ENCODE assay signal across 8 mouse cellular contexts in genomic region chr1:170866992-170867690, GRCm38 (mm10). TPM values are rescaled to one million over a fixed set of nuclear protein-coding genes. Genes with fewer than 3 reads are reported as not detected.
DNase-seq lines count a peak whose midpoint lies in the region; ATAC-seq and TF ChIP-seq lines count a peak whose summit lies in the region.

No protein-coding gene starts in this region.

- TF ChIP-seq EP300 in ES-Bruce4 (IDR thresholded peaks at IDR 0.05; ENCODE audit: insufficient read depth, low read depth, low read length) = no peak

- peak overlapping the region; percentile 77 for H3K27ac ChIP-seq in kidney, embryonic 15.5 days
- no peak overlapping the region for H3K27ac ChIP-seq in ES-Bruce4 (ENCODE audit: insufficient read depth, low read length)
- H3K27ac ChIP-seq in embryonic facial prominence, embryonic 12.5 days = peak overlapping the region; percentile 73
- H3K27ac ChIP-seq in hindbrain, embryonic 11.5 days (ENCODE audit: low read depth, low read length) = 0 out of 2 replicates have a peak overlapping the region, but pooled peaks have one; percentile 30

- peaks cover 14% of the 10 kb centered on the region for H3K4me1 ChIP-seq in kidney, embryonic 15.5 days
- no peaks in the 10 kb centered on the region for H3K4me1 ChIP-seq in ES-Bruce4 (ENCODE audit: control insufficient read depth, insufficient read depth, low read length)
- H3K4me1 ChIP-seq in embryonic facial prominence, embryonic 12.5 days = peaks cover 6% of the 10 kb centered on the region; the same call in 1 of the 2 replicates
- H3K4me1 ChIP-seq in hindbrain, embryonic 11.5 days (replicated peaks; ENCODE audit: control insufficient read depth, insufficient read depth, low read length) = no peaks in the 10 kb centered on the region
- H3K4me1 ChIP-seq in lung, adult 2 months (ENCODE audit: control insufficient read depth, insufficient read depth, low read length) = peaks cover 8% of the 10 kb centered on the region

- DNase-seq in kidney, adult 11 months = no peak
- peak; percentile 31 for DNase-seq in hindbrain, embryonic 11.5 days (ENCODE audit: low spot score)
- DNase-seq in lung, adult 2 months = no peak
- DNase-seq in Muller cell, postnatal 12 days (ENCODE audit: inconsistent ontology term) = no peak

- WGBS in kidney, embryonic 15.5 days = 2% methylated on average over 30 of the region's 30 CpGs
- 4% methylated on average over 30 of the region's 30 CpGs for WGBS in embryonic facial prominence, embryonic 12.5 days
- WGBS in hindbrain, embryonic 11.5 days = 2% methylated on average over 30 of the region's 30 CpGs
- under 1% methylated on average over 30 of the region's 30 CpGs for WGBS in lung, adult 2 months

- peak overlapping the region; percentile 68 for H3K9ac ChIP-seq in kidney, embryonic 15.5 days
- H3K9ac ChIP-seq in ES-Bruce4 (ENCODE audit: low read depth, poor library complexity, severe bottlenecking) = peak overlapping the region; percentile 76
- peak overlapping the region; percentile 75 for H3K9ac ChIP-seq in embryonic facial prominence, embryonic 12.5 days
- H3K9ac ChIP-seq in hindbrain, embryonic 11.5 days (ENCODE audit: low read depth, low read length) = peak overlapping the region; percentile 78

- peak overlapping the region; percentile 85 for H3K4me3 ChIP-seq in kidney, embryonic 15.5 days (replicated peaks)
- peak overlapping the region; percentile 98 for H3K4me3 ChIP-seq in ES-Bruce4 (ENCODE audit: low read depth, low read length)
- peak overlapping the region; percentile 93 for H3K4me3 ChIP-seq in embryonic facial prominence, embryonic 12.5 days
- H3K4me3 ChIP-seq in hindbrain, embryonic 11.5 days (ENCODE audit: low read depth, low read length) = peak overlapping the region; percentile 82
- peak overlapping the region; percentile 97 for H3K4me3 ChIP-seq in lung, adult 2 months (replicated peaks; ENCODE audit: extremely low read depth, low read depth, low read length)

- peak overlapping the region; percentile 62 for H3K4me2 ChIP-seq in kidney, embryonic 15.5 days
- H3K4me2 ChIP-seq in embryonic facial prominence, embryonic 12.5 days (replicated peaks) = peak overlapping the region; percentile 84
- H3K4me2 ChIP-seq in hindbrain, embryonic 11.5 days (replicated peaks; ENCODE audit: low read depth, low read length) = peak overlapping the region; percentile 64

- no peaks in the 10 kb centered on the region for H3K27me3 ChIP-seq in kidney, embryonic 15.5 days
- H3K27me3 ChIP-seq in ES-Bruce4 (ENCODE audit: control insufficient read depth, insufficient read depth, low read length, poor library complexity, severe bottlenecking) = no peaks in the 10 kb centered on the region
- no peaks in the 10 kb centered on the region for H3K27me3 ChIP-seq in embryonic facial prominence, embryonic 12.5 days
- H3K27me3 ChIP-seq in hindbrain, embryonic 11.5 days (ENCODE audit: control insufficient read depth, insufficient read depth, low read length) = no peaks in the 10 kb centered on the region

- peaks cover 9% of the 10 kb centered on the region; the same call in 1 of the 2 replicates for H3K36me3 ChIP-seq in kidney, embryonic 15.5 days
- no peaks in the 10 kb centered on the region for H3K36me3 ChIP-seq in ES-Bruce4 (ENCODE audit: control insufficient read depth, insufficient read depth, low read length, poor library complexity, severe bottlenecking)
- peaks cover 7% of the 10 kb centered on the region; the same call in 1 of the 2 replicates for H3K36me3 ChIP-seq in embryonic facial prominence, embryonic 12.5 days
- no peaks in the 10 kb centered on the region for H3K36me3 ChIP-seq in hindbrain, embryonic 11.5 days (ENCODE audit: control insufficient read depth, insufficient read depth, low read length)

- no peak for TF ChIP-seq CTCF in ES-Bruce4 (IDR thresholded peaks at IDR 0.05; ENCODE audit: low read depth, low read length)
- no peak for TF ChIP-seq CTCF in lung, adult 2 months (IDR thresholded peaks at IDR 0.05; ENCODE audit: insufficient read depth, low read length)

- TF ChIP-seq POLR2A in ES-Bruce4 (IDR thresholded peaks at IDR 0.05; ENCODE audit: insufficient read depth, low read length) = no peak
- TF ChIP-seq POLR2A in lung, adult 2 months (IDR thresholded peaks at IDR 0.05; ENCODE audit: borderline replicate concordance, extremely low read depth, low read depth, low read length) = no peak

- no peaks in the 10 kb centered on the region for H3K9me3 ChIP-seq in kidney, embryonic 15.5 days (replicated peaks)
- H3K9me3 ChIP-seq in ES-Bruce4 (replicated peaks; ENCODE audit: control insufficient read depth, insufficient read depth, low read length, poor library complexity, severe bottlenecking) = no peaks in the 10 kb centered on the region
- no peaks in the 10 kb centered on the region for H3K9me3 ChIP-seq in embryonic facial prominence, embryonic 12.5 days
- H3K9me3 ChIP-seq in hindbrain, embryonic 11.5 days (ENCODE audit: control insufficient read depth, low read length) = no peaks in the 10 kb centered on the region

- ATAC-seq in kidney, embryonic 15.5 days (replicated peaks; ENCODE audit: low FRiP score) = peak; percentile 61
- ATAC-seq in embryonic facial prominence, embryonic 12.5 days (ENCODE audit: insufficient number of reproducible peaks, insufficient read depth, low FRiP score, low TSS enrichment) = peak; percentile 30; the same call in 1 of the 2 replicates
- peak; percentile 77 for ATAC-seq in hindbrain, embryonic 11.5 days (ENCODE audit: low FRiP score)
- peak; percentile 10; the same call in 1 of the 2 replicates for ATAC-seq in neutrophil, adult 5-6 weeks (ENCODE audit: extremely low read depth, insufficient number of reproducible peaks, low FRiP score, poor library complexity, severe bottlenecking)

RNA-seq across cellular contexts. Expression of gene Atf6, which starts 0.4 kb away (rescaled TPM):
- polyA plus RNA-seq in kidney, embryonic 15.5 days (2015; fragmentation: Nextera tagmentation; extraction: Ambion mirVana) = 9.1 and 9.2 TPM in 2 replicates
- polyA plus RNA-seq in ES-Bruce4 (2011; ENCODE audit: insufficient read depth, insufficient read length, low read depth, missing spikeins) = 23.7 and 24.1 TPM in 2 replicates
- polyA plus RNA-seq in embryonic facial prominence, embryonic 12.5 days (2016; fragmentation: Nextera tagmentation; extraction: Ambion mirVana) = 9.1 TPM in 2 replicates
- polyA plus RNA-seq in hindbrain, embryonic 11.5 days (2014; fragmentation: Nextera tagmentation; extraction: Ambion mirVana) = 10.2 TPM in 2 replicates
- polyA plus RNA-seq in lung, adult 2 months (2012; rRNA removed) = 13.2 and 18.8 TPM in 2 replicates
- 46.3 and 47.7 TPM in 2 replicates for total RNA-seq in neutrophil, adult 5-6 weeks (2017)

RNA-seq across cellular contexts. Expression of gene Gm26620, which starts 17.7 kb away (rescaled TPM):
- 0.22 and 0.31 TPM in 2 replicates for polyA plus RNA-seq in kidney, embryonic 15.5 days (2015; fragmentation: Nextera tagmentation; extraction: Ambion mirVana)
- polyA plus RNA-seq in ES-Bruce4 (2011; ENCODE audit: insufficient read depth, insufficient read length, low read depth, missing spikeins) = not detected in 2 replicates
- polyA plus RNA-seq in embryonic facial prominence, embryonic 12.5 days (2016; fragmentation: Nextera tagmentation; extraction: Ambion mirVana) = 0.79 TPM in 1 of 2 replicates, not detected in the other
- not detected in 2 replicates for polyA plus RNA-seq in hindbrain, embryonic 11.5 days (2014; fragmentation: Nextera tagmentation; extraction: Ambion mirVana)
- polyA plus RNA-seq in lung, adult 2 months (2012; rRNA removed) = 0.45 and 1.2 TPM in 2 replicates
- 0.58 TPM in 1 of 2 replicates, not detected in the other for total RNA-seq in neutrophil, adult 5-6 weeks (2017)

RNA-seq across cellular contexts. Expression of gene Dusp12, which starts 18.2 kb away (rescaled TPM):
- 35.0 and 39.7 TPM in 2 replicates for polyA plus RNA-seq in kidney, embryonic 15.5 days (2015; fragmentation: Nextera tagmentation; extraction: Ambion mirVana)
- polyA plus RNA-seq in ES-Bruce4 (2011; ENCODE audit: insufficient read depth, insufficient read length, low read depth, missing spikeins) = 43.1 and 45.9 TPM in 2 replicates
- 44.9 and 48.9 TPM in 2 replicates for polyA plus RNA-seq in embryonic facial prominence, embryonic 12.5 days (2016; fragmentation: Nextera tagmentation; extraction: Ambion mirVana)
- polyA plus RNA-seq in hindbrain, embryonic 11.5 days (2014; fragmentation: Nextera tagmentation; extraction: Ambion mirVana) = 33.2 and 36.6 TPM in 2 replicates
- polyA plus RNA-seq in lung, adult 2 months (2012; rRNA removed) = 17.3 and 18.8 TPM in 2 replicates
- 6.9 and 8.8 TPM in 2 replicates for total RNA-seq in neutrophil, adult 5-6 weeks (2017)

RNA-seq across cellular contexts. Expression of gene Fcrlb, which starts 45.6 kb away (rescaled TPM):
- 0.21 TPM in 1 of 2 replicates, not detected in the other for polyA plus RNA-seq in kidney, embryonic 15.5 days (2015; fragmentation: Nextera tagmentation; extraction: Ambion mirVana)
- not detected in 2 replicates for polyA plus RNA-seq in ES-Bruce4 (2011; ENCODE audit: insufficient read depth, insufficient read length, low read depth, missing spikeins)
- not detected in 2 replicates for polyA plus RNA-seq in embryonic facial prominence, embryonic 12.5 days (2016; fragmentation: Nextera tagmentation; extraction: Ambion mirVana)
- polyA plus RNA-seq in hindbrain, embryonic 11.5 days (2014; fragmentation: Nextera tagmentation; extraction: Ambion mirVana) = not detected in 2 replicates
- 0.71 and 1.2 TPM in 2 replicates for polyA plus RNA-seq in lung, adult 2 months (2012; rRNA removed)
- 0.98 and 1.4 TPM in 2 replicates for total RNA-seq in neutrophil, adult 5-6 weeks (2017)

Comparison
In these comparisons a context has a peak if more than half of its experiments do, and no peak if none do; other contexts are left out.
1. ATAC-seq: peak in every context shown above with its lines; median percentile 77 in hindbrain, embryonic 11.5 days; 61 in kidney, embryonic 15.5 days; 30 in embryonic facial prominence, embryonic 12.5 days; 10 in neutrophil, adult 5-6 weeks.